Mouse (Mus musculus) heart, postnatal 0 days (tissue): Measurements from ENCODE around the gene Mrpl51.

Experiments
- CTCF ChIP-seq: IDR thresholded peaks from 2 replicates; pipeline ENCODE4 v1.5.1; 2016; ENCODE audit warnings: antibody characterized with exemption, control low read depth, low read depth
- EP300 ChIP-seq: IDR thresholded peaks from 2 replicates; pipeline ENCODE4 v1.6.1; 2016; ENCODE audit warnings: antibody characterized with exemption, low read depth

- TF ChIP-seq CTCF (no peak), EP300 (no peak)
Observed at GRCm38 (mm10) chr6:125143128-125143527, 48.5 kb upstream of the Mrpl51 start.
